Mouse (Mus musculus) neural tube, embryonic 12.5 days (tissue): ENCODE measurements around the gene Vgll1. TPM values are rescaled to one million over a fixed set of nuclear protein-coding genes. Genes with fewer than 3 reads are reported as not detected.
A peak's percentile ranks its signal among the peaks of the same experiment; 100 is the strongest.

Experiments used
- ATAC-seq: fragments of 200-750 bp; cut with Nextera tagmentation; 2 replicates; pipeline ENCODE4 v1.8.0; 2017; ENCODE audit warnings: low read depth, mild to moderate bottlenecking, moderate TSS enrichment, moderate library complexity; ENCODE audit not compliant: low FRiP score
- H3K27ac ChIP-seq: fragments of 300-500 bp; sonication (generic); 2 replicates; pipeline ENCODE4 v1.5.1; 2016
- H3K27me3 ChIP-seq: fragments of 300-500 bp; sonication (generic); replicated peaks from 2 replicates; pipeline ENCODE4 v1.6.1; 2016; ENCODE audit warnings: mild to moderate bottlenecking
- H3K36me3 ChIP-seq: fragments of 300-500 bp; sonication (generic); 2 replicates; pipeline ENCODE4 v1.6.1; 2016; ENCODE audit warnings: mild to moderate bottlenecking
- H3K4me1 ChIP-seq: fragments of 300-500 bp; sonication (generic); 2 replicates; pipeline ENCODE4 v1.6.1; 2016
- H3K4me2 ChIP-seq: fragments of 300-500 bp; sonication (generic); replicated peaks from 2 replicates; pipeline ENCODE4 v1.6.1; 2016; ENCODE audit warnings: mild to moderate bottlenecking
- H3K4me3 ChIP-seq: fragments of 300-500 bp; sonication (generic); 2 replicates; pipeline ENCODE4 v1.5.1; 2016
- H3K9ac ChIP-seq: fragments of 300-500 bp; sonication (generic); 2 replicates; pipeline ENCODE4 v1.6.1; 2016; ENCODE audit warnings: mild to moderate bottlenecking
- H3K9me3 ChIP-seq: fragments of 300-500 bp; sonication (generic); 2 replicates; pipeline ENCODE4 v1.6.1; 2016; ENCODE audit warnings: mild to moderate bottlenecking
- WGBS: fragments of 180-500 bp; shearing (Covaris S2); methylation state at CpG from one replicate; pipeline ENCODE4 v1.1.7; 2016; 5-methylcytosine and 5-hydroxymethylcytosine counted together
- polyA plus RNA-seq: library from polyadenylated mRNA; unstranded; fragments of >200 nt; fragmentation: Nextera tagmentation; extraction: Ambion mirVana; gene quantifications from 2 replicates; pipeline ENCODE4 v1.2.1, GENCODE M21; 2016

Gene Vgll1
- 0.18 and 0.27 TPM in 2 replicates for polyA plus RNA-seq

DNA sequence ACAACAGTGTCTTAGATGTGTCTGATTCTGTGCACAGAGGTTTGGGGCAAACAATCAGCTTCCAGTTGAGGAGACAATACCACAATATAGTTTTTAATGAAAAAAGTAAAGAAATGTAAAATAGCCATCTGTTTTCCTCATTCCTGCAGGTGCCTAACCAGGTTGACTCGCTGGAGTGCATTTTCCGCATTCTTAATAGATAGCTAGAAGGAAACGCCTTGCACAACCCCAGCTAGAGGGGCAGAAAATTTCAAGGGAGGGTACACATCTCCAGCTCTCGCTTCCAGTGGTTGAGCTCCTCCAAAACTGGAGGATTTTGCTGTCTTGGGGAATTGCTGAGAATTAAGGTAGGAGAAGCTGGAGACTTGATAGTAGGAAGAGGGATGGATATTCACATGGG is at the start of gene Vgll1:
Vgll1 (plus strand) TSS at position 301 of the 400 bp plus-strand sequence.
- Histone ChIP-seq H3K4me3 (no peak within 1 kb of the TSS), H3K9ac (no peak within 1 kb of the TSS), H3K36me3 (no peaks in the 10 kb centered on the region), H3K4me1 (no peaks in the 10 kb centered on the region), H3K27ac (no peak within 1 kb of the TSS), H3K27me3 (no peaks in the 10 kb centered on the region), H3K9me3 (no peaks in the 10 kb centered on the region), H3K4me2 (no peak within 1 kb of the TSS)
- no peak for ATAC-seq
- 85% methylated on average over 4 of the region's 4 CpGs for WGBS

DNA sequence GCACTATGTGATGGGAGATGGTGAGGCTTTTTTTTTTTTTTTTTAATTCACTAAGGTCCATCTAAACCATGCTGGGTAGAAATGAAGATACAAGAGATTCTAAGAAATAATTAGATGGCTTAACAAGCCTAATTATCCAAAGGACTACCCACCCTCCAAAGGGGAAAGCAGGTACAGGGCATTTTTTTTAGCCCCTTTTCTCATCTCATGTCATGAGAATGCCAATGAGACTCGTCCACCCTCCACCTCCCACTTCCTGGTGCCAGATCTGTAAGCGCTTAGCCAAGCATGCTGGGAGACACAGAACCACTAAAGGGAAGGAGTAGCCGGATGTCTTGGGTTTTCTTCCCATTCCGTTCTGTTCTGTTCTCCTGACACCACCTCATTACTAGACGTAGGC is 45.1 kb upstream of the Vgll1 start, which contains the start of gene Brs3:
Brs3 (plus strand) TSS at position 301 of the 400 bp plus-strand sequence.
- Histone ChIP-seq H3K9me3 (no peaks in the 10 kb centered on the region), H3K9ac (no peak within 1 kb of the TSS), H3K27ac (no peak within 1 kb of the TSS), H3K4me1 (no peaks in the 10 kb centered on the region), H3K36me3 (no peaks in the 10 kb centered on the region), H3K4me3 (no peak within 1 kb of the TSS), H3K27me3 (no peaks in the 10 kb centered on the region), H3K4me2 (no peak within 1 kb of the TSS)
- 86% methylated on average over 5 of the region's 5 CpGs for WGBS
- ATAC-seq: no peak

GRCm38 (mm10) chrX:57043869-57044268 is 44.0 kb upstream of the Vgll1 start:
- WGBS: 80% methylated on average over 6 of the region's 6 CpGs
- no peaks in the 10 kb centered on the region for H3K27me3 ChIP-seq
- H3K9me3 ChIP-seq: no peaks in the 10 kb centered on the region
- H3K36me3 ChIP-seq: no peaks in the 10 kb centered on the region
- no peak overlapping the region for H3K4me3 ChIP-seq
- no peak overlapping the region for H3K4me2 ChIP-seq
- no peak overlapping the region for H3K27ac ChIP-seq
- H3K9ac ChIP-seq: no peak overlapping the region
- H3K4me1 ChIP-seq: no peaks in the 10 kb centered on the region
- no peak for ATAC-seq

DNA sequence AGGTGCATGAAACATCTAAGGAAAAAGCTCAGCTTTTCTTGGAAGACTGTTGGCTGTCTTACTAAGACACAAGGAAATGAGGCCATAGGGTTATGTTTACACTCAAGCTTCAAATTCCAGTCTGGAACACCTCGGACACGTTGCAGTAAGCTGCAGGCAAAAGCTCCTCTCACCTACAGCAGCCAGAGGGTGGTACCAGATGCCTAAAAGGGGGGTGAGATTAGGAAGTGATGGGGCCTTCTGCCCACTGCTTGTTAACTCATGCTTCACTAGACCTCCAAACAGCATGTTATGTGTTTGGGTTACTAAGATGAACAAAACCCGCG is 35.1 kb upstream of the Vgll1 start:
- Histone ChIP-seq H3K9me3 (no peaks in the 10 kb centered on the region), H3K9ac (peak overlapping the region; percentile 55), H3K4me2 (peak overlapping the region; percentile 54), H3K36me3 (no peaks in the 10 kb centered on the region), H3K27ac (0 out of 2 replicates have a peak overlapping the region, but pooled peaks have one; percentile 82), H3K27me3 (no peaks in the 10 kb centered on the region), H3K4me1 (no peaks in the 10 kb centered on the region), H3K4me3 (peak overlapping the region; percentile 54)
- ATAC-seq: peak; percentile 65; the same call in 1 of the 2 replicates
- WGBS: 17% methylated on average over 4 of the region's 4 CpGs

GRCm38 (mm10) chrX:57053174-57053992 is 34.5 kb upstream of the Vgll1 start, which contains the start of gene Htatsf1:
Gene Htatsf1 (plus strand): TSS chrX:57053583.
- no peaks in the 10 kb centered on the region for H3K36me3 ChIP-seq
- H3K4me2 ChIP-seq: peak within 1 kb of the TSS; percentile 59
- 16% methylated on average over 81 of the region's 85 CpGs for WGBS
- no peaks in the 10 kb centered on the region for H3K4me1 ChIP-seq
- peak within 1 kb of the TSS; percentile 82 for H3K27ac ChIP-seq
- H3K4me3 ChIP-seq: peak within 1 kb of the TSS; percentile 54
- H3K9me3 ChIP-seq: no peaks in the 10 kb centered on the region
- no peaks in the 10 kb centered on the region for H3K27me3 ChIP-seq
- peak; percentile 98 for ATAC-seq
- peak within 1 kb of the TSS; percentile 55 for H3K9ac ChIP-seq

- WGBS: 23% methylated on average over 11 of the region's 11 CpGs
Measured at GRCm38 (mm10) chrX:57053993-57054385, 33.9 kb upstream of the Vgll1 start.

GRCm38 (mm10) chrX:57081496-57081895 is 6.4 kb upstream of the Vgll1 start:
- no peaks in the 10 kb centered on the region for H3K9me3 ChIP-seq
- ATAC-seq: no peak
- 87% methylated on average over 5 of the region's 5 CpGs for WGBS

More at GRCm38 (mm10) chrX:57053993-57054385, 33.9 kb upstream of the Vgll1 start:
- Histone ChIP-seq H3K9ac (peak overlapping the region; percentile 55), H3K4me2 (peak overlapping the region; percentile 59), H3K9me3 (no peaks in the 10 kb centered on the region), H3K4me1 (no peaks in the 10 kb centered on the region), H3K4me3 (peak overlapping the region; percentile 54), H3K27ac (no peak overlapping the region; the same call in 1 of the 2 replicates), H3K36me3 (no peaks in the 10 kb centered on the region), H3K27me3 (no peaks in the 10 kb centered on the region)
- no peak; the same call in none of the 2 replicates for ATAC-seq

DNA sequence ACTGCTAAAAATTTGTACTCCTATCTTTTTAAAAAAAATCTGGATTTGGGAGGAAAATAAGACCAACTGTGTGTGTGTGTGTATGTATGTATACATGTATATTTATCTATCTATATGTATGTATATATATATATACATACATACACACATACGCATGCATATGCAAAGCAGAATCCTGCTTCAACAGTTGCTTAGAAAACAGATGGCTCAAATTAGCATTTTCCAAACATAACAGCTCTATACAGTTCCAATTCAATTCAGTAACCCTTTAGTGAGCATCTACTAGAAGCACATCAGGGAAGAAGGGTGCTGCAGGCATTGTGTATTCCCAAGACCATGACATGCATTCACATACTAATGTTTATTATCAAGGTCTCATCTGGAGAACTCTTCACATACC is 15.5 kb downstream of the Vgll1 start:
- Histone ChIP-seq H3K27me3 (no peaks in the 10 kb centered on the region), H3K4me1 (no peaks in the 10 kb centered on the region), H3K4me2 (no peak overlapping the region), H3K9me3 (no peaks in the 10 kb centered on the region), H3K27ac (no peak overlapping the region), H3K4me3 (no peak overlapping the region), H3K9ac (no peak overlapping the region), H3K36me3 (no peaks in the 10 kb centered on the region)
- ATAC-seq: no peak
- WGBS: 82% methylated on average over 1 of the region's 1 CpGs

More at GRCm38 (mm10) chrX:57081496-57081895, 6.4 kb upstream of the Vgll1 start:
- H3K9ac ChIP-seq: no peak overlapping the region
- no peak overlapping the region for H3K27ac ChIP-seq
- no peaks in the 10 kb centered on the region for H3K4me1 ChIP-seq
- H3K4me2 ChIP-seq: no peak overlapping the region
- H3K4me3 ChIP-seq: no peak overlapping the region
- no peaks in the 10 kb centered on the region for H3K27me3 ChIP-seq
- no peaks in the 10 kb centered on the region for H3K36me3 ChIP-seq

- 91% methylated on average over 3 of the region's 3 CpGs for WGBS
- H3K4me3 ChIP-seq: no peak overlapping the region
- no peak overlapping the region for H3K9ac ChIP-seq
- H3K9me3 ChIP-seq: no peaks in the 10 kb centered on the region
- no peak overlapping the region for H3K27ac ChIP-seq
- ATAC-seq: no peak
- no peak overlapping the region for H3K4me2 ChIP-seq
- no peaks in the 10 kb centered on the region for H3K4me1 ChIP-seq
- H3K36me3 ChIP-seq: no peaks in the 10 kb centered on the region
- no peaks in the 10 kb centered on the region for H3K27me3 ChIP-seq
Measured at GRCm38 (mm10) chrX:57106956-57107355, 19.1 kb downstream of the Vgll1 start.

DNA sequence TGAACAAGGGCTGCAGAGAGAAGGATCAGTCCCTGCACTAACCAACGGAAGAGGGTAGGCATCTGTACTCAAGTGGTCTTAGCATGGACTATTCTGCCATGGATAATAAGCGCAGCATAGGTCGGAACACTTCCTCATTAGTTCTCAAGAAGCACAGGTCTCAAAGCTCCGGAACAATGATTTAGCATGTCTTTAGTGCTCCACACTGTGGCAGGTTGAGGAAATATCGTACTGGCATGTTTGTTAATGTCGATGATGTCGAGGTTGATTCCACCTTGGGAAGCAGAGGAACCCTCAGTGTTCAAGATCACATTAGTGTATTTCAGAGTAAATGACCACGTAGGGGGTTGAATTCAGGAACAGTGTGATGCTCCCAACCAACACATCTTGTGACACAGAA is 30.2 kb downstream of the Vgll1 start:
- ATAC-seq: no peak
- no peak overlapping the region for H3K4me2 ChIP-seq
- H3K4me3 ChIP-seq: no peak overlapping the region
- H3K27ac ChIP-seq: no peak overlapping the region
- 85% methylated on average over 8 of the region's 8 CpGs for WGBS
- no peaks in the 10 kb centered on the region for H3K36me3 ChIP-seq
- no peaks in the 10 kb centered on the region for H3K9me3 ChIP-seq
- no peaks in the 10 kb centered on the region for H3K4me1 ChIP-seq
- H3K27me3 ChIP-seq: no peaks in the 10 kb centered on the region
- H3K9ac ChIP-seq: no peak overlapping the region

DNA sequence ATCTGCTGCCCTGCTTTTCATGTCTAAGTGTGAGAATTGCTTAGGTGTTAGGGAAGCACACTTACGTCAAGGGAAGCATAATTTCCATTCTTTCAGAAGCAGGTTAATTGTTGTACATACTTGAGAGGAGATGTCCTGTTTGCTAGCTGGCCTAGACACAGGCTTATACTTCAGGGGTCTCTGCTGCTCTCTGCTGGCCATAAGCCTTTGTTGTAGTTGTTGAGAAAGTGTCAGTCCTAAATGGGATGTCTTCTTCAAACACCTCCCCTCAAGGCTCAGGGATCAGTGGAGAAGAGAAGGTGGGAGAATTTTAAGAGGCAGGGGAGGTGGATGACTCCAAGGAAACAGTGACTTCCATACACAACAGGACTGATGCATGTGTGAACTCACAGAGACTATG is 32.9 kb downstream of the Vgll1 start:
- H3K9me3 ChIP-seq: no peaks in the 10 kb centered on the region
- WGBS: 91% methylated on average over 1 of the region's 1 CpGs
- H3K4me2 ChIP-seq: no peak overlapping the region
- H3K4me3 ChIP-seq: no peak overlapping the region
- no peaks in the 10 kb centered on the region for H3K27me3 ChIP-seq
- H3K4me1 ChIP-seq: no peaks in the 10 kb centered on the region
- no peak overlapping the region for H3K27ac ChIP-seq
- no peak overlapping the region for H3K9ac ChIP-seq
- ATAC-seq: no peak
- H3K36me3 ChIP-seq: no peaks in the 10 kb centered on the region

DNA sequence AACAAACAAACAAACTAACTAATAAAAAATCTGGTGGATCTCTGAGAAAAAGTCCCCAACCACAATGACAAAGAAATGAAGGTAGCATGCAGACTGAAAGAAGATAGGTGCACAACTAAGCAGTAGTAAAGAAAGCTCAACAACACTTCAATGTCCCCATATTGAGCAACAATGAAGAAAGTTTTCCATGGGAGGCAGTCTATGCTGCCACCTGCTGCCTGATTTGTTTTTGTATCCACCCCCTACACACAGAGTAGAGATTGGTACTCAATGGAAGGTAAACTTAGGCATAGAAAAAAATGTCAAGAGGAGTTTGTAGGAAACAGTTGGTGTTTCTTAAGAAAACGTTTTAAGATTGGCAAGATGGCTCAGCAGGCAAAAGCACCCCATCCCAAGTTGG is 42.7 kb downstream of the Vgll1 start:
- H3K9me3 ChIP-seq: no peaks in the 10 kb centered on the region
- ATAC-seq: no peak
- no peaks in the 10 kb centered on the region for H3K27me3 ChIP-seq
- H3K9ac ChIP-seq: no peak overlapping the region
- 33% methylated on average over 1 of the region's 1 CpGs for WGBS
- H3K4me2 ChIP-seq: no peak overlapping the region
- H3K27ac ChIP-seq: no peak overlapping the region
- H3K4me1 ChIP-seq: no peaks in the 10 kb centered on the region
- no peaks in the 10 kb centered on the region for H3K36me3 ChIP-seq
- no peak overlapping the region for H3K4me3 ChIP-seq

DNA sequence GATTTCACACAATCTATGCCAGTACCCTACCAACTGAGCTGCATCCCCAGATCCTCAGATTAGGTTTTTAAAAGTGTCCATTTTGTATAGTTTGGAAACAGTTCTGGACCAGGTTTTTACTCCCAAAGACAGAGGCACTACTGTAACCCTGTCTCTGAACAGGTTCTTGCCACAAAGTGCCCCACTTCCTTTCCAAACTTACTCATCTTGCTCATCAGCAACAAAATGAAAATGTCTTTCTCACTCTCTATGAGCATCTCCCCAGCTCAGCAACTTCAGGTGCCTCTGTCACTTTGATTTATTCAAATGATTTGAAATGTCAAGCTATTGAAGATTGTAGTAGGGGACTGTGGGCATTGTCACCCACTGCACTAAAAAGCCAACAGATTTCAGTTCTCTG is 49.7 kb downstream of the Vgll1 start:
- H3K4me1 ChIP-seq: no peaks in the 10 kb centered on the region
- no peak overlapping the region for H3K27ac ChIP-seq
- no peak for ATAC-seq
- H3K4me2 ChIP-seq: no peak overlapping the region
- H3K36me3 ChIP-seq: no peaks in the 10 kb centered on the region
- H3K9me3 ChIP-seq: no peaks in the 10 kb centered on the region
- H3K9ac ChIP-seq: no peak overlapping the region
- no peak overlapping the region for H3K4me3 ChIP-seq
- H3K27me3 ChIP-seq: no peaks in the 10 kb centered on the region
